In the genomic region with DNA sequence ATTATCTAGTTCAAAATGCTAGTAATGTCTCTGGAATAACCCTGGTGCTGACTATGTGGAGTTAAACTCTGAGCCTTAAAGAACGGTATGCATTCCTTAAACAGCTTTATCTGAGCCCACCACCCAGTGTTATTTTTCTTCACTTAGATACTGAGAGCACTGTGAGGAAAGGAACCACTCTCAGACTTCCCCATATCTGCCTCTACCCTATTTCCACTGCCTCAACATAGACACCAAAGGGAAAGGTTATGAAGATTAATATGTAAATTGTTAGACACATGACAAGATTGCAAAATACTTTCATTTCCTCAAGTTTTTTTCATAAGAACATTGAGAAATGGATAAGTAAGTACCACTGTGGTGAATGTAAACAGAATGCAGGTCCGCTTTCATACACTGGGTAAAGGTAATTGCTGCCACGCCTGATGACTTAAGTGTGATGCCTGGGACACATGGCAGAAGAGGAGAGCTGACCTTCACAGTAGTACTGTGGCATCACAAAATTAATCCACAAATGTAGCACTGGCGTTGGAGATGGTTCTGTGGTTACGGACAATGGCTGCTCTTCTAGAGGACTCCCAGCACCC, we compare ENCODE assay signal across 28 mouse cellular contexts. TPM values are rescaled to one million over a fixed set of nuclear protein-coding genes. Genes with fewer than 3 reads are reported as not detected.
DNase-seq lines count a peak whose midpoint lies in the region; ATAC-seq and TF ChIP-seq lines count a peak whose summit lies in the region.
"Had no signal": no experiment of that assay in that cellular context is flagged by ENCODE, and none has a peak within 500 bp of the region (broad histone marks: within the 10 kb centered on the region; RNA-seq: fewer than 3 reads in every experiment).

No protein-coding gene starts in this region.

- WGBS in liver, postnatal 0 days (ENCODE audit: insufficient replicate concordance), result 85% methylated on average over 5 of the region's 5 CpGs
- WGBS in midbrain, postnatal 0 days, result 96% methylated on average over 5 of the region's 5 CpGs

- H3K9ac ChIP-seq in liver, postnatal 0 days (replicated peaks), result no peak overlapping the region
- no peak overlapping the region for H3K9ac ChIP-seq in midbrain, postnatal 0 days (replicated peaks; ENCODE audit: low read length, poor library complexity, severe bottlenecking)
- H3K9ac ChIP-seq: forebrain, embryonic 15.5 days; heart, embryonic 12.5 days; hindbrain, embryonic 13.5 days; kidney, embryonic 15.5 days; limb, embryonic 15.5 days; lung, embryonic 14.5 days had no signal

- H3K4me1 ChIP-seq in liver, postnatal 0 days (ENCODE audit: insufficient read depth), result no peaks in the 10 kb centered on the region
- no peaks in the 10 kb centered on the region for H3K4me1 ChIP-seq in midbrain, postnatal 0 days (ENCODE audit: insufficient read depth, low read length)
- H3K4me1 ChIP-seq: embryonic facial prominence, embryonic 10.5 days; forebrain, embryonic 15.5 days; hindbrain, embryonic 13.5 days; kidney, embryonic 15.5 days; limb, embryonic 15.5 days had no signal

- no peak for TF ChIP-seq EP300 in liver, postnatal 0 days (IDR thresholded peaks at IDR 0.05; ENCODE audit: low read depth)

- H3K9me3 ChIP-seq in liver, postnatal 0 days (ENCODE audit: low read length), result no peaks in the 10 kb centered on the region
- H3K9me3 ChIP-seq in midbrain, postnatal 0 days (ENCODE audit: low read length), result no peaks in the 10 kb centered on the region
- H3K9me3 ChIP-seq: embryonic facial prominence, embryonic 10.5 days; forebrain, embryonic 15.5 days; G1E; heart, embryonic 12.5 days; hindbrain, embryonic 13.5 days; kidney, embryonic 15.5 days; limb, embryonic 15.5 days had no signal

- no peak for DNase-seq in liver, postnatal 0 days
- DNase-seq in liver (no peak), 416B (ENCODE audit: low read depth) (peak; percentile 21), adipocyte (ENCODE audit: low spot score) (peak; percentile 6)
- DNase-seq in midbrain, postnatal 0 days (ENCODE audit: low spot score), result no peak
- no peak for DNase-seq in adrenal gland, adult 2 months
- no peak for DNase-seq in urinary bladder, postnatal 36 days (ENCODE audit: low spot score in 2 of 2)
- DNase-seq: adrenal gland, postnatal 14 days; B cell, adult 2 months; cerebellum, adult 8-10 months; gastrocnemius, postnatal 10 days; heart, adult 18-20 months; heart, postnatal 10 days; kidney, adult 11 months; kidney, postnatal 36 days; lung, embryonic 14.5 days had no signal

- H3K4me2 ChIP-seq in liver, postnatal 0 days (ENCODE audit: low read depth, low read length), result no peak overlapping the region
- H3K4me2 ChIP-seq in midbrain, postnatal 0 days (ENCODE audit: low read depth, low read length, poor library complexity, severe bottlenecking), result no peak overlapping the region
- H3K4me2 ChIP-seq: forebrain, embryonic 15.5 days; heart, embryonic 12.5 days; hindbrain, embryonic 13.5 days; kidney, embryonic 15.5 days; limb, embryonic 15.5 days; lung, embryonic 14.5 days had no signal

- no peak overlapping the region for H3K27ac ChIP-seq in liver, postnatal 0 days (ENCODE audit: low read depth)
- H3K27ac ChIP-seq in midbrain, postnatal 0 days (ENCODE audit: low read depth, low read length), result no peak overlapping the region
- H3K27ac ChIP-seq: embryonic facial prominence, embryonic 10.5 days; forebrain, embryonic 15.5 days; hindbrain, embryonic 13.5 days; kidney, embryonic 15.5 days; left cerebral cortex, adult 2 months; limb, embryonic 15.5 days had no signal

- no peak overlapping the region for H3K4me3 ChIP-seq in liver, postnatal 0 days (ENCODE audit: low read depth, low read length)
- H3K4me3 ChIP-seq in midbrain, postnatal 0 days (ENCODE audit: low read depth, low read length), result no peak overlapping the region
- H3K4me3 ChIP-seq: embryonic facial prominence, embryonic 10.5 days; forebrain, embryonic 15.5 days; heart, embryonic 12.5 days; hindbrain, embryonic 13.5 days; kidney, embryonic 15.5 days; left cerebral cortex, adult 2 months; limb, embryonic 15.5 days had no signal

- no peaks in the 10 kb centered on the region for H3K27me3 ChIP-seq in liver, postnatal 0 days (ENCODE audit: insufficient read depth, low read length)
- H3K27me3 ChIP-seq in midbrain, postnatal 0 days (ENCODE audit: insufficient read depth, low read length), result no peaks in the 10 kb centered on the region
- H3K27me3 ChIP-seq: CH12.LX; forebrain, embryonic 15.5 days; heart, embryonic 12.5 days; hindbrain, embryonic 13.5 days; kidney, embryonic 15.5 days; limb, embryonic 15.5 days had no signal

- 0 out of 2 replicates have a peak, but pooled peaks cover 7% of the 10 kb centered on the region for H3K36me3 ChIP-seq in liver, postnatal 0 days (replicated peaks; ENCODE audit: insufficient read depth, low read length)
- no peaks in the 10 kb centered on the region for H3K36me3 ChIP-seq in midbrain, postnatal 0 days (ENCODE audit: insufficient read depth, low read length)
- H3K36me3 ChIP-seq: forebrain, embryonic 15.5 days; limb, embryonic 15.5 days had no signal

- ATAC-seq in liver, postnatal 0 days, result peak; percentile 27; the same call in 1 of the 2 replicates
- ATAC-seq in megakaryocyte progenitor cell, adult 5-6 weeks (replicated peaks; ENCODE audit: poor library complexity), result peak; percentile 91
- ATAC-seq in midbrain, postnatal 0 days (ENCODE audit: low FRiP score), result no peak
- ATAC-seq: activated CD4-positive, CD25-positive, alpha-beta regulatory T cell, adult 4 months; forebrain, embryonic 15.5 days; midbrain, embryonic 16.5 days had no signal

- no peak for TF ChIP-seq CTCF in liver, postnatal 0 days (IDR thresholded peaks at IDR 0.05; ENCODE audit: low read depth)
- TF ChIP-seq CTCF in midbrain, postnatal 0 days (IDR thresholded peaks at IDR 0.05), result no peak

RNA-seq across cellular contexts. Expression of a gene that starts 54.5 kb away (rescaled TPM):
- 1.0 and 1.5 TPM in 2 replicates for polyA plus RNA-seq in liver, postnatal 0 days (2015; fragmentation: Nextera tagmentation; extraction: Ambion mirVana)
- total RNA-seq in megakaryocyte progenitor cell, adult 5-6 weeks (2015), result 12.7 and 15.7 TPM in 2 replicates
- total RNA-seq in megakaryocyte progenitor cell, adult 5-6 weeks (2017), result 12.0 and 12.2 TPM in 2 replicates
- total RNA-seq in midbrain, postnatal 0 days (2014; rRNA removed), result 36.8 and 39.0 TPM in 2 replicates
- polyA plus RNA-seq in midbrain, postnatal 0 days (2015; fragmentation: Nextera tagmentation; extraction: Ambion mirVana), result 15.0 and 15.7 TPM in 2 replicates
- 10 to 100 TPM; 18.0 to 21.9 TPM for total RNA-seq in adrenal gland, adult 2 months (2021)
- 7.6 and 8.2 TPM in 2 replicates for polyA plus RNA-seq in adrenal gland, adult 2 months (2012; rRNA removed)

Comparison
In these comparisons a context has a peak if more than half of its experiments do, and no peak if none do; other contexts are left out.
1. DNase-seq: peak in 416B (single experiment) and adipocyte (single experiment); none in liver, postnatal 0 days (single experiment), liver (single experiment), midbrain, postnatal 0 days (single experiment), adrenal gland, adult 2 months (single experiment) and urinary bladder, postnatal 36 days (0 of 2).